Mouse (Mus musculus) hindbrain, embryonic 11.5 days (tissue): ENCODE results near the gene Myod1. TPM values are rescaled to one million over a fixed set of nuclear protein-coding genes. Genes with fewer than 3 reads are reported as not detected.
A peak's percentile ranks its signal among the peaks of the same experiment; 100 is the strongest.

Experiments
- ATAC-seq: fragments of 200-750 bp; cut with Nextera tagmentation; 2 replicates; pipeline ENCODE4 v1.8.0; 2017; ENCODE audit warnings: mild to moderate bottlenecking, moderate TSS enrichment, moderate library complexity; ENCODE audit not compliant: low FRiP score
- DNase-seq: peaks from one replicate; pipeline ENCODE4 v3.0.0-alpha.2; 2015; ENCODE audit warnings: low spot score
- H3K27ac ChIP-seq: fragments of 300-500 bp; sonication (generic); 2 replicates; pipeline ENCODE4 v1.5.1; 2014; ENCODE audit warnings: mild to moderate bottlenecking, low read depth, low read length
- H3K27me3 ChIP-seq: fragments of 300-500 bp; sonication (generic); 2 replicates; pipeline ENCODE4 v1.6.1; 2014; ENCODE audit warnings: mild to moderate bottlenecking, low read length, moderate library complexity, mixed read lengths; ENCODE audit not compliant: control insufficient read depth, insufficient read depth
- H3K36me3 ChIP-seq: fragments of 300-500 bp; sonication (generic); 2 replicates; pipeline ENCODE4 v1.6.1; 2014; ENCODE audit warnings: mild to moderate bottlenecking, low read length, moderate library complexity, mixed read lengths; ENCODE audit not compliant: control insufficient read depth, insufficient read depth
- H3K4me1 ChIP-seq: fragments of 300-500 bp; sonication (generic); replicated peaks from 2 replicates; pipeline ENCODE4 v1.6.1; 2014; ENCODE audit warnings: low read length, mixed read lengths; ENCODE audit not compliant: control insufficient read depth, insufficient read depth
- H3K4me2 ChIP-seq: fragments of 300-500 bp; sonication (generic); replicated peaks from 2 replicates; pipeline ENCODE4 v1.6.1; 2014; ENCODE audit warnings: mild to moderate bottlenecking, low read depth, low read length
- H3K4me3 ChIP-seq: fragments of 300-500 bp; sonication (generic); 2 replicates; pipeline ENCODE4 v1.5.1; 2014; ENCODE audit warnings: low read depth, low read length
- H3K9ac ChIP-seq: fragments of 300-500 bp; sonication (generic); 2 replicates; pipeline ENCODE4 v1.6.1; 2014; ENCODE audit warnings: low read depth, low read length
- H3K9me3 ChIP-seq: fragments of 300-500 bp; sonication (generic); 2 replicates; pipeline ENCODE4 v1.6.1; 2016; ENCODE audit warnings: low read length; ENCODE audit not compliant: control insufficient read depth
- WGBS: fragments of 180-500 bp; shearing (Covaris S2); extraction: QIAGEN DNeasy Blood & Tissue Kit; methylation state at CpG from one replicate; pipeline ENCODE4 v1.1.7; 2014; 5-methylcytosine and 5-hydroxymethylcytosine counted together
- polyA plus RNA-seq: library from polyadenylated mRNA; unstranded; fragments of >200 nt; fragmentation: Nextera tagmentation; extraction: Ambion mirVana; gene quantifications from 2 replicates; pipeline ENCODE4 v1.2.1, GENCODE M21; 2014

Myod1 gene
- polyA plus RNA-seq, 1 experiment from 2014 or later: 1.2 TPM

GRCm38 (mm10) chr7:46352748-46353147 lies 23.5 kb upstream of the Myod1 start:
- 66% methylated on average over 2 of the region's 2 CpGs for WGBS
- Histone ChIP-seq H3K4me2 (no peak overlapping the region), H3K4me1 (no peaks in the 10 kb centered on the region), H3K9ac (no peak overlapping the region), H3K27ac (no peak overlapping the region), H3K27me3 (peaks cover 17% of the 10 kb centered on the region), H3K4me3 (no peak overlapping the region), H3K36me3 (no peaks in the 10 kb centered on the region), H3K9me3 (no peaks in the 10 kb centered on the region)
- no peak for DNase-seq
- ATAC-seq: no peak

- DNase-seq: no peak
- H3K9me3 ChIP-seq: no peaks in the 10 kb centered on the region
- WGBS: 70% methylated on average over 8 of the region's 8 CpGs
- H3K4me3 ChIP-seq: no peak overlapping the region
- H3K27ac ChIP-seq: no peak overlapping the region
- H3K9ac ChIP-seq: no peak overlapping the region
- no peaks in the 10 kb centered on the region for H3K4me1 ChIP-seq
- ATAC-seq: no peak
- no peak overlapping the region for H3K4me2 ChIP-seq
- H3K36me3 ChIP-seq: no peaks in the 10 kb centered on the region
- peaks cover 13% of the 10 kb centered on the region for H3K27me3 ChIP-seq
Measured at GRCm38 (mm10) chr7:46353216-46353615, 23.1 kb upstream of the Myod1 start.

- Histone ChIP-seq H3K4me2 (no peak overlapping the region), H3K27me3 (peaks cover 7% of the 10 kb centered on the region), H3K9ac (no peak overlapping the region), H3K4me1 (no peaks in the 10 kb centered on the region), H3K9me3 (no peaks in the 10 kb centered on the region), H3K36me3 (no peaks in the 10 kb centered on the region), H3K4me3 (no peak overlapping the region), H3K27ac (no peak overlapping the region)
- no peak for DNase-seq
- WGBS: 68% methylated on average over 4 of the region's 4 CpGs
- ATAC-seq: no peak
Measured at GRCm38 (mm10) chr7:46353875-46354274, 22.4 kb upstream of the Myod1 start.

- ATAC-seq: no peak
- Histone ChIP-seq H3K27me3 (no peaks in the 10 kb centered on the region), H3K4me2 (no peak overlapping the region), H3K27ac (no peak overlapping the region), H3K9ac (no peak overlapping the region), H3K4me1 (no peaks in the 10 kb centered on the region), H3K4me3 (no peak overlapping the region), H3K9me3 (no peaks in the 10 kb centered on the region), H3K36me3 (no peaks in the 10 kb centered on the region)
- DNase-seq: no peak
Measured at GRCm38 (mm10) chr7:46361776-46362175, 14.5 kb upstream of the Myod1 start.

- no peaks in the 10 kb centered on the region for H3K4me1 ChIP-seq
- no peak overlapping the region for H3K9ac ChIP-seq
- no peak overlapping the region for H3K27ac ChIP-seq
- H3K4me2 ChIP-seq: no peak overlapping the region
- ATAC-seq (no peak), DNase-seq (no peak)
- H3K9me3 ChIP-seq: no peaks in the 10 kb centered on the region
- no peaks in the 10 kb centered on the region for H3K27me3 ChIP-seq
- no peak overlapping the region for H3K4me3 ChIP-seq
- no peaks in the 10 kb centered on the region for H3K36me3 ChIP-seq
- 55% methylated on average over 4 of the region's 5 CpGs for WGBS
Measured at GRCm38 (mm10) chr7:46364154-46364553, 12.1 kb upstream of the Myod1 start.

- H3K27me3 ChIP-seq: no peaks in the 10 kb centered on the region
- WGBS: 92% methylated on average over 1 of the region's 1 CpGs
- H3K27ac ChIP-seq: no peak overlapping the region
- H3K4me2 ChIP-seq: no peak overlapping the region
- no peaks in the 10 kb centered on the region for H3K4me1 ChIP-seq
- no peak overlapping the region for H3K4me3 ChIP-seq
- DNase-seq (no peak), ATAC-seq (no peak)
- H3K36me3 ChIP-seq: no peaks in the 10 kb centered on the region
- H3K9me3 ChIP-seq: no peaks in the 10 kb centered on the region
- H3K9ac ChIP-seq: no peak overlapping the region
Measured at GRCm38 (mm10) chr7:46365810-46366209, 10.5 kb upstream of the Myod1 start.

GRCm38 (mm10) chr7:46371104-46371503 lies 5.2 kb upstream of the Myod1 start:
- Histone ChIP-seq H3K4me2 (no peak overlapping the region), H3K4me1 (0 out of 2 replicates have a peak, but pooled peaks cover under 1% of the 10 kb centered on the region), H3K9ac (no peak overlapping the region), H3K4me3 (no peak overlapping the region), H3K36me3 (no peaks in the 10 kb centered on the region), H3K27me3 (peaks cover 10% of the 10 kb centered on the region), H3K27ac (no peak overlapping the region), H3K9me3 (no peaks in the 10 kb centered on the region)
- 67% methylated on average over 4 of the region's 4 CpGs for WGBS
- ATAC-seq (no peak), DNase-seq (no peak)

- no peak overlapping the region for H3K9ac ChIP-seq
- H3K4me1 ChIP-seq: 0 out of 2 replicates have a peak, but pooled peaks cover 3% of the 10 kb centered on the region
- no peaks in the 10 kb centered on the region for H3K36me3 ChIP-seq
- H3K4me2 ChIP-seq: peak overlapping the region; percentile 32
- H3K27ac ChIP-seq: no peak overlapping the region
- H3K27me3 ChIP-seq: peaks cover 41% of the 10 kb centered on the region
- peak; percentile 61 for DNase-seq
- no peak; the same call in 1 of the 2 replicates for ATAC-seq
- 0% methylated on average over 33 of the region's 33 CpGs for WGBS
- H3K9me3 ChIP-seq: no peaks in the 10 kb centered on the region
- H3K4me3 ChIP-seq: peak overlapping the region; percentile 25; the same call in 1 of the 2 replicates
Measured at GRCm38 (mm10) chr7:46377008-46377346, 703 bp downstream of the Myod1 start.

- Histone ChIP-seq H3K27ac (no peak overlapping the region), H3K4me3 (no peak overlapping the region), H3K27me3 (peaks cover 41% of the 10 kb centered on the region)
Measured at GRCm38 (mm10) chr7:46378123-46378522, 1.8 kb downstream of the Myod1 start.

More at GRCm38 (mm10) chr7:46378123-46378522, 1.8 kb downstream of the Myod1 start:
- no peaks in the 10 kb centered on the region for H3K9me3 ChIP-seq
- ATAC-seq (no peak), DNase-seq (peak; percentile 35)
- 0 out of 2 replicates have a peak, but pooled peaks cover 3% of the 10 kb centered on the region for H3K4me1 ChIP-seq
- WGBS: 3% methylated on average over 22 of the region's 22 CpGs
- peak overlapping the region; percentile 36 for H3K4me2 ChIP-seq
- H3K36me3 ChIP-seq: no peaks in the 10 kb centered on the region
- H3K9ac ChIP-seq: no peak overlapping the region
